Mouse (Mus musculus) MEL (cell line): ENCODE data around the gene Rcsd1. TPM values are rescaled to one million over a fixed set of nuclear protein-coding genes. Genes with fewer than 3 reads are reported as not detected.

ENCODE experiments used
- DNase-seq: peaks from one replicate; pipeline ENCODE4 v3.0.0; 2011; ENCODE audit warnings: low read depth, low spot score
- H3K27ac ChIP-seq: 2 replicates; pipeline ENCODE4 v1.5.1; 2012; ENCODE audit warnings: low read depth, mild to moderate bottlenecking, control low read depth, low read length, moderate library complexity; ENCODE audit not compliant: control insufficient read depth
- H3K27me3 ChIP-seq, 2 experiments: fragments of 150-350 bp in 1 of 2; sonication (generic) in 1 of 2; 2 replicates each; pipeline ENCODE4 v1.6.1; 2012; ENCODE audit warnings: low read length in 2 of 2, mild to moderate bottlenecking in 2 of 2, improper control_type of control experiment in 1 of 2, moderate library complexity in 1 of 2; ENCODE audit not compliant: insufficient read depth in 2 of 2, control insufficient read depth in 1 of 2
- H3K36me3 ChIP-seq, 2 experiments: 2 replicates each; pipeline ENCODE4 v1.6.1; 2012 to 2014; ENCODE audit warnings: low read length in 2 of 2, improper control_type of control experiment in 1 of 2, inconsistent platforms in 1 of 2, mild to moderate bottlenecking in 1 of 2; ENCODE audit not compliant: insufficient read depth in 2 of 2, control insufficient read depth in 1 of 2
- H3K4me1 ChIP-seq, 2 experiments: fragments of 150-350 bp in 1 of 2; sonication (generic) in 1 of 2; 2 replicates each; pipeline ENCODE4 v1.6.1; 2012; ENCODE audit warnings: low read length in 2 of 2, improper control_type of control experiment in 1 of 2, mild to moderate bottlenecking in 1 of 2; ENCODE audit not compliant: insufficient read depth in 2 of 2, control insufficient read depth in 1 of 2
- H3K4me3 ChIP-seq, 2 experiments: fragments of 150-350 bp in 1 of 2; sonication (generic) in 1 of 2; 2 replicates each; pipeline ENCODE4 v1.5.1; 2012; ENCODE audit warnings: low read depth in 2 of 2, low read length in 2 of 2, mild to moderate bottlenecking in 2 of 2, moderate library complexity in 2 of 2, control low read depth in 1 of 2, improper control_type of control experiment in 1 of 2; ENCODE audit not compliant: control insufficient read depth in 1 of 2, insufficient read depth in 1 of 2
- H3K79me2 ChIP-seq: 2 replicates; pipeline ENCODE4 v1.6.1; 2012; ENCODE audit warnings: mild to moderate bottlenecking, low read length, moderate library complexity; ENCODE audit not compliant: control insufficient read depth, poor library complexity, insufficient read depth
- H3K9ac ChIP-seq: 2 replicates; pipeline ENCODE4 v1.6.1; 2012; ENCODE audit warnings: low read depth, mild to moderate bottlenecking, control low read depth, low read length, moderate library complexity; ENCODE audit not compliant: control insufficient read depth, poor library complexity, severe bottlenecking
- H3K9me3 ChIP-seq: fragments of 150-350 bp; sonication (generic); replicated peaks from 2 replicates; pipeline ENCODE4 v1.6.1; 2012; ENCODE audit warnings: mild to moderate bottlenecking, low read length, improper control_type of control experiment, moderate library complexity; ENCODE audit not compliant: insufficient read depth
- BHLHE40 ChIP-seq: IDR thresholded peaks from 2 replicates; pipeline ENCODE4 v1.6.1; 2012; ENCODE audit warnings: low read depth, mild to moderate bottlenecking, inconsistent platforms, low read length, improper control_type of control experiment, borderline replicate concordance
- CHD1 ChIP-seq: IDR thresholded peaks from 2 replicates; pipeline ENCODE4 v1.6.1; 2012; ENCODE audit warnings: low read depth, mild to moderate bottlenecking, inconsistent platforms, low read length, improper control_type of control experiment
- CHD2 ChIP-seq: IDR thresholded peaks from 2 replicates; pipeline ENCODE4 v1.6.1; 2011; ENCODE audit warnings: low read length, improper control_type of control experiment
- CTCF ChIP-seq, 3 experiments: IDR thresholded peaks in 2 of 3; conservative IDR thresholded peaks in 1 of 3; 2 replicates each; pipeline ENCODE4 v1.5.1; 2011 to 2012; ENCODE audit warnings: low read length in 3 of 3, low read depth in 2 of 3, mild to moderate bottlenecking in 2 of 3, improper control_type of control experiment in 1 of 3, inconsistent platforms in 1 of 3, mixed read lengths in 1 of 3, moderate library complexity in 1 of 3; ENCODE audit not compliant: control insufficient read depth in 1 of 3, insufficient read depth in 1 of 3, poor library complexity in 1 of 3, severe bottlenecking in 1 of 3
- E2F4 ChIP-seq: IDR thresholded peaks from 2 replicates; pipeline ENCODE4 v1.6.1; 2011; ENCODE audit warnings: low read depth, low read length, improper control_type of control experiment, borderline replicate concordance
- ELF1 ChIP-seq: IDR thresholded peaks from 2 replicates; pipeline ENCODE4 v1.6.1; 2014; ENCODE audit warnings: low read depth, mild to moderate bottlenecking, inconsistent platforms, low read length, improper control_type of control experiment, moderate library complexity
- EP300 ChIP-seq, 2 experiments: IDR thresholded peaks; 2 replicates each; pipeline ENCODE4 v1.6.1; 2011; ENCODE audit warnings: improper control_type of control experiment in 2 of 2, low read length in 2 of 2, low read depth in 1 of 2, mild to moderate bottlenecking in 1 of 2
- ETS1 ChIP-seq: IDR thresholded peaks from 2 replicates; pipeline ENCODE4 v1.6.1; 2012; ENCODE audit warnings: low read depth, mild to moderate bottlenecking, inconsistent platforms, low read length, improper control_type of control experiment, moderate library complexity
- GABPA ChIP-seq: IDR thresholded peaks from 2 replicates; pipeline ENCODE4 v1.6.1; 2012; ENCODE audit warnings: low read depth, mild to moderate bottlenecking, inconsistent platforms, low read length, improper control_type of control experiment, moderate library complexity
- GATA1 ChIP-seq: IDR thresholded peaks from 2 replicates; pipeline ENCODE4 v1.6.1; 2011; ENCODE audit warnings: low read depth, low read length, improper control_type of control experiment
- HCFC1 ChIP-seq: IDR thresholded peaks from 2 replicates; pipeline ENCODE4 v1.6.1; 2012; ENCODE audit warnings: low read depth, mild to moderate bottlenecking, inconsistent platforms, low read length, improper control_type of control experiment, moderate library complexity
- JUND ChIP-seq: IDR thresholded peaks from 2 replicates; pipeline ENCODE4 v1.6.1; 2011; ENCODE audit warnings: low read depth, mild to moderate bottlenecking, improper control_type of control experiment, low read length
- KAT2A ChIP-seq: conservative IDR thresholded peaks from 2 replicates; pipeline ENCODE4 v1.6.1; 2012; ENCODE audit warnings: low read depth, low read length, improper control_type of control experiment, inconsistent platforms
- MAFK ChIP-seq: IDR thresholded peaks from 2 replicates; pipeline ENCODE4 v1.6.1; 2011; ENCODE audit warnings: low read depth, mild to moderate bottlenecking, low read length, improper control_type of control experiment, borderline replicate concordance
- MAX ChIP-seq: IDR thresholded peaks from 2 replicates; pipeline ENCODE4 v1.6.1; 2011; ENCODE audit warnings: low read length, improper control_type of control experiment
- MAZ ChIP-seq: IDR thresholded peaks from 2 replicates; pipeline ENCODE4 v1.6.1; 2012; ENCODE audit warnings: low read depth, mild to moderate bottlenecking, inconsistent platforms, low read length, improper control_type of control experiment
- MEF2A ChIP-seq: IDR thresholded peaks from 2 replicates; pipeline ENCODE4 v1.6.1; 2014; ENCODE audit warnings: low read depth, mild to moderate bottlenecking, inconsistent platforms, low read length, improper control_type of control experiment; ENCODE audit not compliant: poor library complexity, insufficient replicate concordance, severe bottlenecking; ENCODE audit errors: extremely low read depth
- MXI1 ChIP-seq: IDR thresholded peaks from 2 replicates; pipeline ENCODE4 v1.6.1; 2011; ENCODE audit warnings: mild to moderate bottlenecking, low read depth, low read length, improper control_type of control experiment
- MYB ChIP-seq: IDR thresholded peaks from 2 replicates; pipeline ENCODE4 v1.6.1; 2011; ENCODE audit warnings: mild to moderate bottlenecking, low read depth, low read length, improper control_type of control experiment
- MYC ChIP-seq: IDR thresholded peaks from 2 replicates; pipeline ENCODE4 v1.6.1; 2011; ENCODE audit warnings: low read depth, mild to moderate bottlenecking, low read length, improper control_type of control experiment, moderate library complexity
- NRF1 ChIP-seq: IDR thresholded peaks from 2 replicates; pipeline ENCODE4 v1.6.1; 2014; ENCODE audit warnings: low read depth, mild to moderate bottlenecking, inconsistent platforms, low read length, improper control_type of control experiment, moderate library complexity; ENCODE audit not compliant: poor library complexity, insufficient read depth, severe bottlenecking
- POLR2A ChIP-seq, 2 experiments: IDR thresholded peaks; 2 replicates each; pipeline ENCODE4 v1.6.1; 2011 to 2012; ENCODE audit warnings: low read length in 2 of 2, mild to moderate bottlenecking in 2 of 2, control low read depth in 1 of 2, improper control_type of control experiment in 1 of 2, low read depth in 1 of 2, moderate library complexity in 1 of 2; ENCODE audit not compliant: control insufficient read depth in 1 of 2, insufficient read depth in 1 of 2, poor library complexity in 1 of 2
- POLR2AphosphoS2 ChIP-seq: IDR thresholded peaks from 2 replicates; pipeline ENCODE4 v1.6.1; 2011; ENCODE audit warnings: low read length, improper control_type of control experiment
- POLR2AphosphoS5 ChIP-seq: IDR thresholded peaks from 2 replicates; pipeline ENCODE4 v1.6.1; 2012; ENCODE audit warnings: low read depth, borderline replicate concordance, mild to moderate bottlenecking, inconsistent platforms, low read length, moderate library complexity, mixed read lengths
- RAD21 ChIP-seq: IDR thresholded peaks from 2 replicates; pipeline ENCODE4 v1.6.1; 2011; ENCODE audit warnings: mild to moderate bottlenecking, low read depth, low read length, improper control_type of control experiment
- RCOR1 ChIP-seq: IDR thresholded peaks from 2 replicates; pipeline ENCODE4 v1.6.1; 2012; ENCODE audit warnings: low read depth, mild to moderate bottlenecking, inconsistent platforms, low read length, improper control_type of control experiment
- SIN3A ChIP-seq: IDR thresholded peaks from 2 replicates; pipeline ENCODE4 v1.6.1; 2012; ENCODE audit warnings: low read length, improper control_type of control experiment, inconsistent platforms
- SMC3 ChIP-seq: IDR thresholded peaks from 2 replicates; pipeline ENCODE4 v1.6.1; 2011; ENCODE audit warnings: low read depth, low read length, improper control_type of control experiment
- TAL1 ChIP-seq: IDR thresholded peaks from 2 replicates; pipeline ENCODE4 v1.6.1; 2012; ENCODE audit warnings: mild to moderate bottlenecking, inconsistent platforms, low read length, moderate library complexity, mixed read lengths
- TCF12 ChIP-seq: IDR thresholded peaks from 2 replicates; pipeline ENCODE4 v1.6.1; 2014; ENCODE audit warnings: low read depth, mild to moderate bottlenecking, inconsistent platforms, low read length, improper control_type of control experiment, moderate library complexity
- USF1 ChIP-seq: IDR thresholded peaks from 2 replicates; pipeline ENCODE4 v1.6.1; 2014; ENCODE audit warnings: low read depth, mild to moderate bottlenecking, inconsistent platforms, low read length, improper control_type of control experiment, moderate library complexity
- USF2 ChIP-seq, 2 experiments: IDR thresholded peaks; 2 replicates each; pipeline ENCODE4 v1.6.1; 2011 to 2012; ENCODE audit warnings: improper control_type of control experiment in 2 of 2, low read length in 2 of 2, borderline replicate concordance in 1 of 2, inconsistent platforms in 1 of 2, low read depth in 1 of 2, mild to moderate bottlenecking in 1 of 2; ENCODE audit not compliant: insufficient read depth in 1 of 2
- ZC3H11A ChIP-seq: IDR thresholded peaks from 2 replicates; pipeline ENCODE4 v1.6.1; 2012; ENCODE audit warnings: low read depth, mild to moderate bottlenecking, inconsistent platforms, low read length, improper control_type of control experiment
- ZKSCAN1 ChIP-seq: IDR thresholded peaks from 2 replicates; pipeline ENCODE4 v1.6.1; 2012; ENCODE audit warnings: low read depth, mild to moderate bottlenecking, inconsistent platforms, low read length, improper control_type of control experiment, moderate library complexity
- ZMIZ1 ChIP-seq: IDR thresholded peaks from 2 replicates; pipeline ENCODE4 v1.6.1; 2012; ENCODE audit warnings: low read depth, mild to moderate bottlenecking, inconsistent platforms, low read length, improper control_type of control experiment, moderate library complexity
- ZNF384 ChIP-seq: IDR thresholded peaks from 2 replicates; pipeline ENCODE4 v1.6.1; 2012; ENCODE audit warnings: low read depth, mild to moderate bottlenecking, inconsistent platforms, low read length, improper control_type of control experiment
- polyA plus RNA-seq, 2 experiments: library from polyadenylated mRNA; stranded (reverse) in 1 of 2; unstranded in 1 of 2; fragments of >175 nt in 1 of 2; fragments of >200 nt in 1 of 2; gene quantifications; 2 replicates each; pipeline versions ENCODE4 v1.2.1 to v1.2.4; 2012; ENCODE audit warnings: low replicate concordance in 2 of 2, low read depth in 1 of 2; ENCODE audit not compliant: insufficient read length in 2 of 2, insufficient read depth in 1 of 2, missing spikeins in 1 of 2
- total RNA-seq: library from RNA; depleted of rRNA; stranded (reverse); fragments of 300-350 nt; gene quantifications from 2 replicates; pipeline ENCODE4 v1.2.3, GENCODE M21; 2012

Rcsd1 gene
- total and polyA plus RNA-seq, 3 experiments, result 19.0 to 38.0 TPM; not detected in 1

DNA sequence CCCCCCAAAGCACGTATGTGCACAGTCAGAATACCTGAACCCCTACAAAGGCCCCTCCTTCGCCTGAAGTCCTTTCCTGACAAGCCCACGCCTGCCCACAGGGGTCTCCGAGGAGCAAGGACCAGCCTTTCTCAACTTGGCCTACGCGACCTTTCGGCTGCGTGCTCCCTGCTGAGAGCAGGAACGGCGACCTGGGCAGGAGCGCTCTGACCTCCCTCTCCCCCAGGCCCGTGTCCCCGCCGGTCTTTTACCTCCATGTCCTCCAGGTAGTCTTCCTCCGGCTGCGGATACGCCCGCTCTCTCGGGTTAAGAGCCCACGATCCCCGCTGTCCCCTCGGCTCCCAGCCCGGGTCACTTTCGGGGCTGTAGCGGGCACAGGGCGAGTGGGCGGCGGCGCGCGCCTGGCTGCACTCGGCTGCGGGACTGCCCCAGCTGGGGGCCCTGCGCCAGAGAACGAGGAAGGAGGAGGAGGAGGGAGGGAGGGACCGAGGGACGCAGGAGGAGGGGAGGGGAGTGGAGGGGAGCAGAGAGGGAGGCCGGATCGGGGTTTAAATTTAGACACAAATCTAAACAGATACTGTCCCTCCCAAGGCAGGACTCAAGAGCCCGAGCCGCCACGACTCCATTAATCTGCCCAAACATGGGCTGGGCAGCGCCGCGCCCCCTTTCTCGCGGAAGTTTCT is 1.8 kb downstream of the Rcsd1 start:
- DNase-seq, result peak; percentile 85
- peaks cover 14 to 38% of the 10 kb centered on the region in 2 experiments for H3K4me1 ChIP-seq
- H3K36me3 ChIP-seq, result peaks cover 0 to 17% of the 10 kb centered on the region in 2 experiments; a peak in 2 of 4 replicates
- no peaks in the 10 kb centered on the region for H3K9me3 ChIP-seq
- peak overlapping the region; percentile 65 to 90 for H3K4me3 ChIP-seq
- peaks cover 24% of the 10 kb centered on the region for H3K79me2 ChIP-seq
- H3K27ac ChIP-seq, result peak overlapping the region; percentile 86
- H3K9ac ChIP-seq, result peak overlapping the region; percentile 77
- no peaks in the 10 kb centered on the region for H3K27me3 ChIP-seq
- no peak for TF ChIP-seq ZC3H11A
- no peak for TF ChIP-seq USF1
- TF ChIP-seq MAFK, result no peak
- no peak for TF ChIP-seq CHD2
- TF ChIP-seq TCF12, result peak; percentile 53
- TF ChIP-seq BHLHE40, result no peak
- peak; percentile 17 for TF ChIP-seq MXI1
- TF ChIP-seq USF2 (IDR thresholded peaks at IDR 0.05; ENCODE audit: borderline replicate concordance in 1 of 2, insufficient read depth in 1 of 2, low read depth in 1 of 2, low read length in 2 of 2), result no peak
- no peak for TF ChIP-seq HCFC1
- no peak for TF ChIP-seq ELF1
- no peak for TF ChIP-seq SMC3
- TF ChIP-seq SIN3A, result peak; percentile 3; the same call in 1 of the 2 replicates
- no peak for TF ChIP-seq KAT2A
- no peak for TF ChIP-seq E2F4
- TF ChIP-seq GATA1, result no peak
- TF ChIP-seq GABPA, result no peak
- no peak for TF ChIP-seq TAL1
- TF ChIP-seq RAD21, result no peak
- TF ChIP-seq ETS1, result peak; percentile 61
- peak; percentile 44 to 59; a peak in 2 of 4 replicates for TF ChIP-seq POLR2A (IDR thresholded peaks at IDR 0.05; ENCODE audit: control insufficient read depth in 1 of 2, insufficient read depth in 1 of 2, low read depth in 1 of 2, low read length in 2 of 2, poor library complexity in 1 of 2)
- no peak for TF ChIP-seq CTCF (IDR thresholded peaks at IDR 0.05 in 2 of 3, conservative IDR thresholded peaks at IDR 0.05 in 1 of 3; ENCODE audit: control insufficient read depth in 1 of 3, insufficient read depth in 1 of 3, low read depth in 2 of 3, low read length in 3 of 3, poor library complexity in 1 of 3, severe bottlenecking in 1 of 3)
- TF ChIP-seq POLR2AphosphoS2, result no peak; the same call in 1 of the 2 replicates
- TF ChIP-seq ZKSCAN1, result no peak
- no peak for TF ChIP-seq MYB
- no peak for TF ChIP-seq ZNF384
- TF ChIP-seq CHD1, result peak; percentile 82; the same call in 1 of the 2 replicates
- TF ChIP-seq MAZ, result peak; percentile 96
- TF ChIP-seq JUND, result no peak
- 0 out of 2 replicates have a peak, but pooled peaks have one; percentile 6 for TF ChIP-seq NRF1
- TF ChIP-seq POLR2AphosphoS5, result 0 out of 2 replicates have a peak, but pooled peaks have one; percentile 41
- 0 out of 2 replicates have a peak, but pooled peaks have one; percentile 18 for TF ChIP-seq MEF2A
- TF ChIP-seq RCOR1, result 0 out of 2 replicates have a peak, but pooled peaks have one; percentile 6
- TF ChIP-seq MAX, result peak; percentile 10; the same call in 1 of the 2 replicates
- peak in 1 of 2 experiments; percentile 23; a peak in 2 of 4 replicates for TF ChIP-seq EP300 (IDR thresholded peaks at IDR 0.05; ENCODE audit: low read depth in 1 of 2, low read length in 2 of 2)
- no peak; the same call in 1 of the 2 replicates for TF ChIP-seq ZMIZ1
- TF ChIP-seq MYC, result no peak
